Mouse (Mus musculus) monocyte, adult 5-6 weeks (primary cell): ENCODE results near the gene Ube2t. TPM values are rescaled to one million over a fixed set of nuclear protein-coding genes. Genes with fewer than 3 reads are reported as not detected.
A peak's percentile ranks its signal among the peaks of the same experiment; 100 is the strongest.

Source experiments
- ATAC-seq: fragments of 153-309, 156-312 bp; replicated peaks from 2 replicates; pipeline ENCODE4 v1.8.0; 2017; ENCODE audit warnings: mild to moderate bottlenecking; ENCODE audit not compliant: low TSS enrichment, insufficient number of reproducible peaks, severe bottlenecking, poor library complexity, low FRiP score
- total RNA-seq: library from RNA; stranded (forward); fragments of 200-1000, 200-491, 200-594 nt; gene quantifications from 3 replicates; pipeline ENCODE4 v1.2.3, GENCODE M21; 2017

Ube2t gene
- total RNA-seq, result 2.3 to 8.6 TPM (median 3.1 TPM) in 3 replicates

GRCm38 (mm10) chr1:134962053-134962803 is at the start of gene Ube2t:
Gene Ube2t (plus strand): TSS chr1:134962565.
- ATAC-seq, result peak; percentile 100

GRCm38 (mm10) chr1:134913535-134913934 is 48.8 kb upstream of the Ube2t start:
- ATAC-seq, result no peak

DNA sequence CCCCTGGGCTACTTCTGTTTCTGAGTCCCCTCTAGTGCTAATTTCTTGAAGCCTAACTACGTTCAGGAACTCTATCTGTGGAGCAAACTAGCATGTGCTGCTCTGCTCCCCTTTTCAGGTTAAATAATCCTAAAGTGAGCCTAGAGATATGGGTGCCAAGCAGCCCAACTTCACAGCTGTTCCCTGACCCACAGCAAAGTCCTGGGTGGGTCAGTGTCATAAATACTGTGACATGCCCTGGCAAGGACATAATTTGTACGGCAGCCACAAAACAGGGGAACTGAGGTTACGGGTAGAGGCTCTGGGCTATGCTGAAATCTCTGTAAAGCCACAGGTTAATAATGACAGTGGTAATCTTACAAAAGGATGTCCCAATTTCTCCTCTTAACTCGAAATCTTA is 46.9 kb upstream of the Ube2t start:
- no peak for ATAC-seq

GRCm38 (mm10) chr1:134919010-134919409 is 43.4 kb upstream of the Ube2t start:
- no peak for ATAC-seq

- no peak for ATAC-seq
Measured at GRCm38 (mm10) chr1:134932431-134932830, 29.9 kb upstream of the Ube2t start.

GRCm38 (mm10) chr1:134936335-134936734 is 26.0 kb upstream of the Ube2t start:
- no peak for ATAC-seq

GRCm38 (mm10) chr1:134938233-134938632 is 24.1 kb upstream of the Ube2t start:
- ATAC-seq, result no peak

DNA sequence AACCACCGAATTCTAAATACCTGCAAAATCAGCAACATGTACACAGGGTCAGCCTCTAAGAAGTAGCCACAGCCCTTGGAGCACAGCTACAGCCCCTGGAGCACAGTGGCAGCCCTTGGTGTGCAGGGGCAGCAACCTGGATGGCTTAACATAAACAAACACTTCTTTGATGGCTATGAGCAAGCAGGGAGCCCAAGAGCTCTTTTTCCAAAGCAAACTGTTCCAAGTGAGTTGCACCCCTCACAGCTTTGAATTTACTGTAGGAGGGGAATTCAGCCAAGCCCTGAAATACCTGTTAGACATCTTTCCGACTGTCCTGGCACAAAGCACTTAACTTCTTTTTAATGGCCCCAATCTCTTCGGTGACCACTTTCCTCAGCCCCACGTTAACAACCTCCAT is 21.5 kb upstream of the Ube2t start:
- ATAC-seq, result no peak

GRCm38 (mm10) chr1:134942898-134943297 is 19.5 kb upstream of the Ube2t start:
- no peak for ATAC-seq

DNA sequence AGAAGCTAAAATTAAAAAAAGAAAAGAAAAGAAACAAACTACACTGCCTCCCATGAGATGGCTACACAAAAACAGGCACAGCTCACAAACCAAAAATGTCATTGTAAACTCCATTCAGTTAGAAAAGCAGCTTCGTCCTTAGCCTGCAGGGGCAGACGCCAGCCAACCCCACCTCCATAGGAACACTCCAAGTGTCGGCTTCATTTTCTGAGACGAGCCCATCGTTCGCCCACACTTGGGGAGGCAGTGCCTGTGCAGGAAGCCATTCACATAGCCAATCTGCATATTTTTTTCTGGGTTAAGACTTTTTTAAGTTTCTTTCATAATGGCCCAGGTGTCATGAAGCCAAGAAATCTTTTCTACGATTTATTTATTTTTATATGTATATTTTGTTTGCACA is 14.8 kb upstream of the Ube2t start:
- no peak for ATAC-seq

GRCm38 (mm10) chr1:134949946-134950345 is 12.4 kb upstream of the Ube2t start:
- no peak for ATAC-seq

- ATAC-seq, result no peak
Measured at GRCm38 (mm10) chr1:134955050-134955636, 7.2 kb upstream of the Ube2t start.

- ATAC-seq, result peak; percentile 99
Measured at GRCm38 (mm10) chr1:134955637-134956176, 6.7 kb upstream of the Ube2t start, which contains the start of gene Ppp1r12b. Gene Ppp1r12b (minus strand): TSS chr1:134955942.

- ATAC-seq, result no peak
Measured at GRCm38 (mm10) chr1:134960634-134961033, 1.7 kb upstream of the Ube2t start.

- ATAC-seq, result no peak
Measured at GRCm38 (mm10) chr1:134962821-134963220, 456 bp downstream of the Ube2t start.

DNA sequence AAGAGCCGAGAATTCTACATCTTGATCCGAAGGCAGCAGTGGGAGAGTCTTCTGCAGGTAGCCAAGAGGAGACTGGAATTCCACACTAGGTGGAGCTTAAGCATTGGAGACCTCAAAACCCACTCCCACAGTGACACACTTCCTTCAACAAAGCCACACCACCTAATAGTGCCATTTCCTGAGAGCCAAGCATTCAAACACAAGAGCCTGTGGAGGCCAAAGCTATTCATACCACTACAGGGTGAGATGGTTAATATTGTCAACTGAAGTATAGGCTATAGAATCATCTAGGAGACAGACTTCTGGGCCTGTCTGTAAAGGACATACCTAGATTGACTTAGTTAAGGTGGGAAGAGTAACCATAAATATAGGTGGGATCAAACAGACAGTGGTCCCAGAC is 3.1 kb downstream of the Ube2t start:
- ATAC-seq, result no peak

GRCm38 (mm10) chr1:134972920-134973319 is 10.6 kb downstream of the Ube2t start:
- no peak for ATAC-seq

- ATAC-seq, result peak; percentile 27; the same call in 1 of the 2 replicates
Measured at GRCm38 (mm10) chr1:134987173-134987961, 25.0 kb downstream of the Ube2t start.

DNA sequence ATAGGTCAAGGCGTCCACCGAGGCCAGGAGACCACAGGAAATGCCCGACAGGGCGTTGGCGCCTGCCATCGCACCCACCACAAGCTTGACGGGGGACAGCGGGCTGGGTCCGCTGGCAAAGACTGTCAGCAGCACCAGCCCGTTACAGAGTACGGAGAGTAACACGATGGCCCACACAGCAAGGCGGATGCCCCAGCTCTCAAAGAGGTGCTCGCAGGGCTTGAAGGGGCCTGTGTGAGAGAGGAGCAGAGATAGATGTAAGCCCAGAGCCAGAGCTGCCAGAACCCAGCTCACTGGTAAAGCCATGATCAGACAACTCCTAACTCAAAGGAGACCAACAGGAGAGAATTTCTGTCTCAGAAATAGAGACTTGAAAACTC is 25.6 kb downstream of the Ube2t start:
- peak; percentile 20; the same call in 1 of the 2 replicates for ATAC-seq
